Mouse (Mus musculus): Measurements from ENCODE around the gene Dlg2. TPM values are rescaled to one million over a fixed set of nuclear protein-coding genes. Genes with fewer than 3 reads are reported as not detected.

The Dlg2 gene
- total RNA-seq, 2 experiments from 2014 or later = 319 to 325 TPM

DNA sequence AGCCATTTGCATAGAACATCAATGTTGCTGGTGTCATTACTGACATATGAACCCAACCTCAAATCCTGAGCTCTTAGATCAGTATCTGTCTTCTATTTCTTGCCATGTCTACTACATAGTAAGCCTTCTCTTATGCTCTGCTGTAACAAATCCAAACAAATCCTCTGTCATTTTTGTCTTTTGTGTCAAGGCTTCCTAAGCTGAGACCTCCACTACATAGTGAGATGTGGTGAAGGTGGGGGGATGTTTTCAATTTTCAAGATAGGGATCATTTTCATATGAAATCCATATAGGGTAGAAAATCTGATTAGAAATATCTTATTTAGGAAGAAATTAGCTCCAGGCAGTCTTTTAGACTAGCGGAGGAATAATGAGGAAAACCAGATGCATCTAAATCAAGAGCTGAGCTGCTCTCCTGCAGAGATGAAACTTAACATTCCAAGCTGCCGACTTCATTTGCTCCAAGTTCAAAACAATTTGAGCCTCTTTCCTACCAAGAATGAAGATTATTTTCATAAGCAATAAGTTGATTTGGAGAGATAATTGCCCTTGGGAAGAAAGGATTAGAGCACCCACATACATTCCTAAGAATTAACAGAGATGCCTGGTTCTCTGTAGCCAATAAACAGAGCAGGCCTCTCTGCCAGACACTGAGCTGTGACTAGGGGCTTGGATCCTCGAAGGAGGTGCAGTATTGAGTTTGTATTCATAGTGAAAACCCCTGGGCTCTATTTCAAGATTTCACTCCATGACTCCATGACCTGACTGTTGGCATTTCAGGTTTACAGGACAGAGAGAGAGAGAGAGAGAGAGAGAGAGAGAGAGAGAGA lies 2009.6 kb downstream of the Dlg2 start:
- intact Hi-C loops (cut with DNase I) = no loop called here
- no peak for DNase-seq (ENCODE audit: low spot score in 2 of 2)

DNA sequence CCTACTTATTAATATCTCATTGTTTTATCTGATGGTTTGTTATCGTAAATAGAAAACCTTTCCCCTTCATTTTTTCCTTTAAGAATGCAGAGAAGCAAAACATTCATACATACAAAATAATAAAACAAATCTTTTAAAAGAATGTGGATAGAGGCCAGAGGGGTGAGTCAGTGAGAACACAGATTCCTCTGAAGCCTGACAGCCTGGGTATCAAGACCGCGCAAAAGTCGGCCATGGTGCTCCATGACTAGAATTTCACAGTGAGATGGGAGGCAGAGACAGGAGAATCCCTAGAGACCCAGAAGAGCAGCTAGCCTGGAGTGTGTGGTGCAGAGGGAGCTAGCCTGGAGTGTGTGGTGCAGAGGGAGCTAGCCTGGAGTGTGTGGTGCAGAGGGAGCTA lies 2010.4 kb downstream of the Dlg2 start:
- intact Hi-C loops (cut with DNase I) = no loop called here

DNA sequence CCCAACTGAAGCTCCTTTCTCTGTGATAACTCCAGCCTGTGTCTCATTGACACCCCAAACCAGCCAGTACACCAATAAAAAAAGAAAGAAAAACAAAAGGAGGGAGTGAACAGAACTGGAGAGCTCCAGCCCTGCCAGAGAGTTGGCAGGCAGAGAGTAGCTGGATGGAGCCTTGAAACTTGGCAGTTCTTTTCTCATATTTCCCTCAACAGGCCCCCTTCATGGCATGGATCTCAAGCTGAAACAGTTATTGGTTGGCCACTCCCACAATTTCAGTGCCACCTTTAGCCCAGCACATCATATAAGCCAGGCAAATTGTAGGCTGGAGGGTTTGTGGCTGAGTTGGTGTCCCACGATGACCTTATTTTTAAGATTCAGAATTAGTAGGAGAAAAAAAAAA lies 2015.8 kb downstream of the Dlg2 start:
- no peak for DNase-seq (ENCODE audit: low spot score in 2 of 2)
- intact Hi-C loops (cut with DNase I) = no loop called here

More for the DNA sequence above, 2010.4 kb downstream of the Dlg2 start:
- no peak for DNase-seq (ENCODE audit: low spot score in 2 of 2)

DNA sequence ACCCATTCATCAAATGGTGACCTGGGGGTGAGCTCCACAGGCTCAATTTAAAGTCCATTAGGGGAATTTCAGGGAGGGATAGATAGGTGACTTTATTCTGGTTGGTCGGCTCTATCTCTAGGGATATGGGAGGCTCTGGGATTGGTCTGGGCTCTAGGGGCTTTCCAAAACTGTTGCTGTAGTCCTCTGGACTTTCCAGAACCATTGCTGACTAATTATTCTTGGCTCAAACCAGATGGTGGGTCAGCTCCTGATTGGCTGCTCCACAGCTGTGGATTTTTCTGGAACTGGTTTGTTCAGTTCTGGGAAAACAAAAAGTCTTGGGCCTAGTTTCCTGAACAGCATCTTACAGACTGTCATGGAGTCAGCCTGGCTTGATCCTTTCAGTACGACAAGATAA lies 2017.0 kb downstream of the Dlg2 start:
- no peak for DNase-seq (ENCODE audit: low spot score in 2 of 2)
- intact Hi-C loops (cut with DNase I) = no loop called here

Other genes starting within 250 kb of the Dlg2 start
- not detected for gene Ccdc83, start 210.9 kb upstream of the Dlg2 start, total RNA-seq (2021)
- 10 to 100 TPM; 76.5 to 79.4 TPM for gene Sytl2, start 174.4 kb upstream of the Dlg2 start, total RNA-seq (2021)
- gene Ccdc89, start 50.1 kb upstream of the Dlg2 start, total RNA-seq (2021) = under 1 TPM; 0.71 to 0.78 TPM
- 10 to 100 TPM; 78.1 to 84.6 TPM for gene Crebzf, start 33.9 kb upstream of the Dlg2 start, total RNA-seq (2021)
- gene Tmem126a, start 19.4 kb upstream of the Dlg2 start, total RNA-seq (2021) = 10 to 100 TPM; 43.2 to 44.8 TPM
- gene Tmem126b, start 671 bp upstream of the Dlg2 start, total RNA-seq (2021) = 10 to 100 TPM; 22.6 to 24.0 TPM

Measured in left cerebral cortex, postnatal 25 days (tissue).